Mouse (Mus musculus) CH12F3 (cell line): Measurements from ENCODE around the gene Anks1.
"Not testable (repeated sequence)": the region's sequence is repeated elsewhere in the genome, so short reads cannot be mapped to it uniquely, and the experiment has no call there.

ENCODE experiments used
- in situ Hi-C: fragments of 300-500 bp; cut with MboI; formaldehyde crosslinking; loops from 2 replicates; pipeline ENCODE4 v1.14.3; 2020; ENCODE audit warnings: low sequenced_read_pairs

Gene Anks1

GRCm38 (mm10) chr17:27994001-27994944 lies 85.2 kb downstream of the Anks1 start:
- in situ Hi-C loops: no loop called here

- in situ Hi-C loops: no loop called here
Observed at GRCm38 (mm10) chr17:27996320-27996719, 87.2 kb downstream of the Anks1 start.

GRCm38 (mm10) chr17:27997212-27997611 lies 88.1 kb downstream of the Anks1 start:
- in situ Hi-C loops: no loop called here

GRCm38 (mm10) chr17:27999683-28000273 lies 90.7 kb downstream of the Anks1 start:
- in situ Hi-C loops: not testable (repeated sequence)

- in situ Hi-C loops: no loop called here
Observed at GRCm38 (mm10) chr17:28000389-28000788, 91.3 kb downstream of the Anks1 start.

- in situ Hi-C loops: no loop called here
Observed at GRCm38 (mm10) chr17:28000851-28001250, 91.7 kb downstream of the Anks1 start.

- in situ Hi-C loops: no loop called here
Observed at GRCm38 (mm10) chr17:28005393-28005792, 96.3 kb downstream of the Anks1 start.

- in situ Hi-C loops: no loop called here
Observed at GRCm38 (mm10) chr17:28006208-28006607, 97.1 kb downstream of the Anks1 start.

GRCm38 (mm10) chr17:28006611-28007010 lies 97.5 kb downstream of the Anks1 start:
- in situ Hi-C loops: no loop called here

GRCm38 (mm10) chr17:28007179-28007811 lies 98.2 kb downstream of the Anks1 start:
- in situ Hi-C loops: no loop called here

- in situ Hi-C loops: no loop called here
Observed at GRCm38 (mm10) chr17:28007857-28008564, 98.9 kb downstream of the Anks1 start.

GRCm38 (mm10) chr17:28008565-28008981 lies 99.5 kb downstream of the Anks1 start:
- in situ Hi-C loops: no loop called here

- in situ Hi-C loops: no loop called here
Observed at GRCm38 (mm10) chr17:28009066-28009715, 100.1 kb downstream of the Anks1 start.

GRCm38 (mm10) chr17:28009716-28010114 lies 100.6 kb downstream of the Anks1 start:
- in situ Hi-C loops: no loop called here

- in situ Hi-C loops: no loop called here
Observed at GRCm38 (mm10) chr17:28010925-28011324, 101.8 kb downstream of the Anks1 start.

- in situ Hi-C loops: no loop called here
Observed at GRCm38 (mm10) chr17:28012851-28013250, 103.7 kb downstream of the Anks1 start.

GRCm38 (mm10) chr17:28013259-28013875 lies 104.3 kb downstream of the Anks1 start:
- in situ Hi-C loops: no loop called here

- in situ Hi-C loops: no loop called here
Observed at GRCm38 (mm10) chr17:28014449-28014848, 105.3 kb downstream of the Anks1 start.

- in situ Hi-C loops: no loop called here
Observed at GRCm38 (mm10) chr17:28015068-28015730, 106.1 kb downstream of the Anks1 start.
